Mouse (Mus musculus) neutrophil, adult 5-6 weeks (primary cell): ENCODE data around the gene Sbno2. TPM values are rescaled to one million over a fixed set of nuclear protein-coding genes. Genes with fewer than 3 reads are reported as not detected.
A peak's percentile ranks its signal among the peaks of the same experiment; 100 is the strongest.
"Not testable (repeated sequence)": the region's sequence is repeated elsewhere in the genome, so short reads cannot be mapped to it uniquely, and the experiment has no call there.

Source experiments
- ATAC-seq: fragments of 151-379, 151-347 bp; 2 replicates; pipeline ENCODE4 v1.8.0; 2017; ENCODE audit warnings: mild to moderate bottlenecking, moderate TSS enrichment; ENCODE audit not compliant: insufficient number of reproducible peaks, poor library complexity, low FRiP score, severe bottlenecking; ENCODE audit errors: extremely low read depth
- total RNA-seq: library from RNA; stranded (forward); fragments of 200-1000 nt; gene quantifications from 2 replicates; pipeline ENCODE4 v1.2.3, GENCODE M21; 2017

Sbno2 gene
- total RNA-seq, 1 experiment from 2014 or later = 238 TPM

DNA sequence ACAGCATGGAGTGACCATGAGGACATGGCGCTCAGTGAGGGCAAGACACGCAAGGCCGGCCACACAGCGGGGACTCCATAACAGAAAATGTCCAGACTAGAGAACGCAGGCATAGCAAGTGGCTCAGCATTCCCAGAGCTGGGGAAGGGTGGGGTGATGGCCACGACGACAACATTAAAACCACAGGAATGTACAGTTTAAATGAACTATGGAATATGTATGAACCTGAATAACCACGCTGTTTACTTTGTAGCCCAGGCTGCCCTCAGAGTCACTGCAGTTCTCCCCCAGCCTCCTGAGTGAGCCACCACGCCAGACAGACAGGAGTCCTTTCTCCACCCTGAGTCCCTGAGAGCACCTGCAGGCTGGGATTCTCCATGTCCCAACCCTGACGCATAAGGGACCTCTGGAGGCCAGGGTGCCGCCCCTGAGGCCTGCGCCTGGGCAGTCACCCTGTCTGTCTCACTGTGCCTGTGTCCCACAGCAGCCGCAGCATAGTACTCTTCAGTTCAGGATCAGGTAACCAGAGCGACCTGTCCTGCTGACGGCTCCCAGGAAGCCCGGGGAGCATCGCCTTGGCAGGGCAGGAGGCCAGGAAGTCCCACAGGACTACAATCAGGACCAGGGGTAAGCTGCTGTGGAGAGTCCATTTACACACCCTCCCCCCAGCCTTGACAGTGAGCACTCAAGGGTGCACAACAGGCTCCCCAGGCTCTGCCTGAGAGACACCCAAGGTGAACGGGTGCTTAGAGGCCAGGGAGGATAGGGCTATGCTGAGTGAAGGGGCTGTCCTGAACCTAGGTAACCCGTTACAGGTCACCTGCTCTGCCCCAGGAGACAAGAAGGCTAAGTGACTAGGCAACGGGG lies 32.5 kb downstream of the Sbno2 start:
- ATAC-seq = no peak

DNA sequence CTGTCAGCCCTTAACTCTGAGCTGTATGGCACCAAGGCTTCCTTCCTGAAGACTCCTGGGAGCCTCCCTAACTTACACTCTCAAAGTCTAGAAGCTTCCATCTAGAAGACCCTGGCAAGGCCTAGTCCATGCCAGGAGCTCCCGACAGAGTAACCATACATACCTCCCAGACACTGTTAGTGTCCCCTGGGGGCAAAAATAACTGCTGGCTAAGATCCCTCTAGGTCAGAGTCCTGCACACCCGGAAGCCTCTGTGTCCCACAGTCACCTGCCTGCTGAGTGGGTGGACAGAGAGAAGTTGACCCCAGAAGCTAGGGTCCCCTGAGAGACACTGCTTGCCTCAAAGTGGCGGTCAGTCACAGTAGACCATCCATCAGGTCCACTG lies 33.9 kb downstream of the Sbno2 start:
- ATAC-seq = no peak

DNA sequence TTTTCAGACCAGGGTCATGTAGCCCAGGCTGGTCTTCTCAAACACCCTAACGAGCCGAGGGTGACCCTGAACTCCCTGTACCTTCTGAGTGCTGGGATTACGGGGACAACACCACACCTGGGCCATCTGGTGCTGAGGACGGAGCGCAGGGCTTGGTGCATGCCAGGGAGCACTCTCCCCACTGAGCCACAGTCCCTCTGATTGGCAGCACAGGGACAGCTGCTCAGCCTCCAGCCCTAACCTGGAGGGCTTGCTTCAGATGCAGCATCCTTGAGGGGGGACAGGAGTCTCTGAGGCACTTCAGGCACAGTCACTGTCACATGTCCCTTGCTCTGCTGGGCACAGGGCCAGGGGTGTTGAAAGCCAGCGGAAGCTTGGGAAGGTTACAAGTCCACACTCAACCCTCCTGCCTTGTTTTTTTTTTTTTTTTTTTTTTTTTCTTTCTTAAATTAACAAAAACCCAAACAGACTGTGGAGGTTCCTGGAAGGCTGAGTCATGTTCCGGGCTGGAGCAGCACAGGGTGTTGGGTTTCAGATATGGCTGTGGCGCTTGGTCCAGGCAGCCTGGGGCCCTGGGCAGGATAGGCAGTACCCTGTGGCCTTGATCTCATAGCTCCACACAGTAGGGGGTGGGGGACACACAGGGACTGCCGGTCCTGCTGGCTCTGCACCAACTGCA lies 34.4 kb downstream of the Sbno2 start:
- ATAC-seq = 0 out of 2 replicates have a peak, but pooled peaks have one; percentile 14

DNA sequence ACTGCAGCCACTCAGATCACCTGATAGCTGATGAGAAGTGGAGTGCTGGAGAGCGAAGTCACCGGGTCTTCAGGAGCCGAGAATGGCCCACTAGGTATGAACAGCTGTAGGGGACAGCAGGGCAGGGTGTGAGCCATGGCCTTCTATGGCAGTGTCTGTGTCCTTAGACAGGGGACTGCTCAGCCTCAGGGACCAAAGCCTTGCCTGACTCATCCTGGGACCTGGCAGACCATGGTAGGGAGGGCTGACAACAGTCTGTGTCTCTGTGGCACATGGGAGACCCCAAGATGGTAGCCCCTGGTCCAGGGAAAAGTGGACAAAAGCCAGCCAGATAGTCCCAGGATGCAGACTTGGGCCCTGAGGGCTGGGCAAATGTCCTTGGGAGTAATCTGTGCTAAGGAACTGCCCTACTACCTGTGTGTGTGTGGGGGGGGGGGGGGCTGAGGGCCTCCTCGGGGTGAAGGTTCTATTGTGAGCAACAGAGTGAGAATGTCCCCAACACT lies 35.4 kb downstream of the Sbno2 start:
- no peak for ATAC-seq

DNA sequence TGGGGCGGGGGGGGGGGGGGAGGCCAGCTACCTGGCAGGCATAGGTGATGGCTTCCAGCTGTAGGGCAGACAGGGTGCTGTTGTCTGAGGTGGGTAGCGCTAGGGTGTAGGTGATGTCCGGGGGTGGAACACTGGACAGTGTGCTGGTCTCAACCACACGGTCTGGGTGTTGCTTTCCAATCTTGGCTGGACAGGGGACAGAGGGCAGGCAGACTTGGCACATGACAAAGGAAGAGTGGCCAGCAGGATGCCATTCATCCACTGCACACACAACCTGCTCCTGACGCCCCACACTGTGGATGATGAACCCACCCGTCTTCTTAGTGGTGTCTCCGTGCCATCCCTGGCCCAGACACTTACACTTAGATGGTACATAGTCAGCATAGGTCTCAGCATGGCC lies 36.1 kb downstream of the Sbno2 start:
- no peak for ATAC-seq

DNA sequence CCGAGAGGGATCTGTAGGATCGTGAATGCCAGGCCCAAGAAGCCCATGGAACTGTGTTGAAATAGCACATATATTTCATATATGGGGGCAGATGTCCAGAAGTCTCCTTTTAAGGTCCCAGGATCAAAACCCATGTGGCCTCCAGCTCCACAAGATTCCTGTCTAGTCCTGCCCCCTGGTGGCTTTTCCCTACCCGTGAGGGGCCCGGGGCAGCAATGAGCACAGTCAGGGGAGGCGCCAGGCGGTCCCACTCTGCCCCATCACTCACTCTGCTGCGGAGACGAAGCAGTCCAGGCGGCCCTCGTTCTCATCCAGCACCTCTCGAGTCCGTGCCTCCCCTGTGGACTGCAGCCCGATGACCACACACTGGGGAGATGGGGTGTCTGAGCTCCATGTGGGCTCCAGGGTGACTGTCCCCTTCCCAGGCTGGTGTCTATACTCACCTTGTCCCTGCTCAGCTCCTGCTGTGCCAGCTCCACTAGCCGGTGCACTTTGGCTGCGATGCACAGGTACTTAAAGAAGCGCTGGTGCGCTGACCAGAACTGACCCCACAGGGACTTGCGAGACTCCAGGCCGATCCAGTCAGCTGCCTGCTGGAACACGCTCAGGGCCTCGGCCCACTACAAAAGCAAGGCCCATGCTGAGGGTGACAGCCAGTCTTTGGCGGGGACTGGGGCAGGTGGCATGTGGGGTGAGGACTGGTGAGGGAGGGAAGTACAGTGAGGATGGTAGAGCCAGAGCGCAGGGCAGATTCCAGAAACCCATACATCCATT lies 41.3 kb downstream of the Sbno2 start:
- ATAC-seq = no peak

DNA sequence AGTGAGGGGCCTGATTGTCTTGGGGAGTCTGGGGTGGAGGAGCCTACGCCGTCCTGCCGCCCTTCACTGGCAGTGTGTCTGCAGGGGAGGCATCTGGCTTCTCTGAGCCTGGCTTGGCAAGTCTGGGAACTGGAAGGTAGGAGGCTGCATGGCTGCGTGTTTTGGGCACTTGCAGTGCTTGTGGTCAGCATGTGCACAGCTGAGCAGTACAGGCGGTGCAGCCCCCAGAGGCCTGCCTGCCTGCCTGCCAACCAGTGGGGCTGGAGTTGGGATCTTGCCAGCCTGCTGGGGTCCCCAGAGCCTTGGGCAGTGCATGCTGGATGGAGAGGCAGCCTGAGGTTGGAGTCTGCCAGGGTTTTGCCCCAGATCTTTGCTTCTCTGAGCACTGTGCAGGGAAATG lies 42.3 kb downstream of the Sbno2 start:
- ATAC-seq = no peak

DNA sequence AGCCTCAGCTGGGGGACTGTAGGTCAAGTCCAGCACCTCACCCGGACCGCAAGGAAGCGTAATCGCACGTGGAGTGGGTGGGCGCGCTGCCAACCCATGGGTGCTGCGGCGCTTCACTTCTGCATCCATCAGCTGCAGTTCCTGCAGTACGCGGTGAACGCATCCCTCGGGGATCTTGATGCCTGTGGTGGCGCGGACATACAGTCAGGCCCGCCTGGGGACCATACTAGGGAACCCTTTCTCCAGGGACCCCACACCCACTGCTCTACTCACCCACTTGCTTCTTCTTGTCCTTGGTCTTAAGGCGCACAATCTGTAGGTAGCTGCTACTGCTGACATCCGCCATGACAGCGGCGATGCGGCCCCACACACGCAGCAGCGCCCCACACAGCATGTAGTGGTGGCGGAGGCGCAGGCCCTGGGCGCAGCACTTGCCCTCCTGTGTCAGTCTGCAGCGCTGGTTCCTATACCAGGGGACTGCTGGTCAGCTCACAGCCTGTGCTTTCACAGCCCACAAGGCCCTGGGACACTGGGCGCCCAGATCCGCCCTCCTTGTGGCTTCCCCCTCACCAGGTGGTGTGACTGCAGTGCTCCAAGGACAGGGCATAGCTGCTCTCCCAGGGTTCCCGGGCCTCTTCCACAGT lies 47.6 kb downstream of the Sbno2 start:
- no peak for ATAC-seq

DNA sequence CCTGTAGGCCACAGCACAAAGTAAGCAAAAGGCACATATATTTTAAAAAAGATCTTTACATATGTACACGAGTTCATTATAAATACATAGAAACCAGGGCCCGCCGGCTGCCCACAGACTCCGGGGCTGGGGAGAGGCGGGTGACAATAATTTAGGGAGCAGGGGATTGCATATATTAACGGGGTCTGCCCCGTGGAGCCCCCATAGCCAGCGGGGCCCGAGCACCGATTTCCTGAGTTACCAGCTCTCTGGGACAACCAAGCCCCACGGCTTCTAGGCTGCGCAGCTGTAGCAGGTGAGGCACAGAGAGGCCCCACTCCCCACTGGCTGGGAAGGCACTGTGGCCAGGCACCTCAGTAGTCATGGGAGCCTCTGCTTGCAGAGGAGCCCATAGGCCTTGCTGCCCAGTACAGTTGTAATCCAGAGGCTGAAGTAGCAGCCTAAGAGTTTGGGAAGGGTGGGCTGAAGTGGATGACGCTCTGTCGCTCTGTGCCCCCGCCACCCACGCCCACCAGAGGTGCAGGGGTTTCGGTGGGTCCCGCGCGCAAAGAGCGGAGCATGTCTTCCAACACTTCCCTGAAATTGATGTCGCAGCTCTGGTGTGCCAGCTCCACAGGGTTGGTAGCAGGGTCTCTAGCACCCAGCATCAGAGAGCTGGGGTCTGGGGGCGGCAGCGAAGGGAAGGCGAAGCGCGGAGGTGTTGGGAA lies 48.2 kb downstream of the Sbno2 start:
- no peak for ATAC-seq

DNA sequence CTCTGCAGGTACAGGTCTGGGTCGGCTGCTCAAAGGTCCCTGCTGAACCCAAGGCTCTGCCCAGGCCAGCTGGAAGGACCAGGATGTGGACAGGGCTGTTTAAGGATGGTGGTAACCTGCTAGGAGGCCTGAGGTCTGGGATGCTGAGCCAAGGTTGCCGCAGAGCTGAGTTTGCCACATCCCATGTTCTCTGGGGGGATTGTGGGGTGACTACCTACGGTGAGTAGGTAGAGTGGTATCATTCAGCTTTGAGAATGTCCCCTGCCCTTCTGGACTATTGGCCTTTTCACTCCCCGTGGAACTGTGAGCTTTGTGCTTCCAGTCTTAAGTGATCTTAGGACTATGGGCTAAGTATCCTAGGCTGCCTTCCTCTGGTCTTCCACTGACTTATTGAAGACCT lies 48.9 kb downstream of the Sbno2 start:
- no peak for ATAC-seq

DNA sequence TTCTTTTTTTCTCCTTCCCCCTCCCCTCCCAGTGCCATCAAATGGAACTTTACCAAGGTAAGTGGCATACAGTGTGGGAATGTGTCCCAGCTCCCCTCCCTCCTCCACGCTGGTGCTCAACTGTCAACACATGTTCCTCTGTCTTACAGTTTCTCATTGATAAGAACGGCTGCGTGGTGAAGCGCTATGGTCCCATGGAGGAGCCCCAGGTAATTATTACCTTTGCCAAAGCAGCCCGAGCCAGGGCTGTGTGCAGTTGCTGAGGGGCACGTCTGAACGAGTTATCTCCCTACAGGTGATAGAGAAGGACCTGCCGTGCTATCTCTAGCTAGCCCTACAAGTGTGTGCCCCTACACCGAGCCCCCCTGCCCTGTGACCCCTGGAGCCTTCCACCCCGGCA lies 49.5 kb downstream of the Sbno2 start:
- ATAC-seq = no peak

DNA sequence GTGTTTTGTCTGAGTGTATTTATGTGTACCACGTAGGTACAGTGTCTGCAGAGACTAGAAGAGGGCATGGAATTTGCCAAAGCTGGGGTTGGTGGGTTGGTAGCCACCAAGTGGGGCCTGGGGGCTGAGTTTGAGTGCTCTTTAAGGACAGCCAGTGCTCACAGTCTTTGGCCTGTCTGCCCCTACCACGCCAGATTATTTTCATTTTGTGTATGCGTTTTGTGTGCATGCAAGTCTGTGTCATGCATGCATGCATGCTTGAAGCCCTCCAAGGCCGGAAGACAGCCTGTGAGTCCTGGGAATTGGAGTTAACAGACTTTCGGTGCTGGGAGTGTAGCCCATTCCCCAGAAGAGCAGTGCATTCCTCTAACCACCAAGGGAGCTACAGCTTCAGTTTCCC lies 50.0 kb downstream of the Sbno2 start:
- ATAC-seq = no peak

DNA sequence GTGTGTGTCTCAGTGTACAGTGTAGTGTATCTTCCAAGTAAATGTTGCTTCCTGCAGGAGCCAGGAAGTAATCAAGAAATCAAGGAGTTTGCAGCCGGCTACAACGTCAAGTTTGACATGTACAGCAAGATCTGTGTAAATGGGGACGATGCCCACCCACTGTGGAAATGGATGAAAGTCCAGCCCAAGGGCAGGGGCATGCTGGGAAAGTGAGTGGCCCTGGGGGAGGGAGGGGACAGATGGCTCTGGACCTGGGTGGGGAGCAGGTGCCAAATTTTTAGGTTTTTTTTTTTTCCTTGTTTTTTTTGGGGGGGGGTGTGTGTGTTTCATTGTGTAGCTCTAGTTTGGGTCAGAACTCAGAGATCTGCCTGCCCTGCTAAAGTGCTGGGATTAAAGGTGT lies 50.5 kb downstream of the Sbno2 start:
- not testable (repeated sequence) for ATAC-seq

DNA sequence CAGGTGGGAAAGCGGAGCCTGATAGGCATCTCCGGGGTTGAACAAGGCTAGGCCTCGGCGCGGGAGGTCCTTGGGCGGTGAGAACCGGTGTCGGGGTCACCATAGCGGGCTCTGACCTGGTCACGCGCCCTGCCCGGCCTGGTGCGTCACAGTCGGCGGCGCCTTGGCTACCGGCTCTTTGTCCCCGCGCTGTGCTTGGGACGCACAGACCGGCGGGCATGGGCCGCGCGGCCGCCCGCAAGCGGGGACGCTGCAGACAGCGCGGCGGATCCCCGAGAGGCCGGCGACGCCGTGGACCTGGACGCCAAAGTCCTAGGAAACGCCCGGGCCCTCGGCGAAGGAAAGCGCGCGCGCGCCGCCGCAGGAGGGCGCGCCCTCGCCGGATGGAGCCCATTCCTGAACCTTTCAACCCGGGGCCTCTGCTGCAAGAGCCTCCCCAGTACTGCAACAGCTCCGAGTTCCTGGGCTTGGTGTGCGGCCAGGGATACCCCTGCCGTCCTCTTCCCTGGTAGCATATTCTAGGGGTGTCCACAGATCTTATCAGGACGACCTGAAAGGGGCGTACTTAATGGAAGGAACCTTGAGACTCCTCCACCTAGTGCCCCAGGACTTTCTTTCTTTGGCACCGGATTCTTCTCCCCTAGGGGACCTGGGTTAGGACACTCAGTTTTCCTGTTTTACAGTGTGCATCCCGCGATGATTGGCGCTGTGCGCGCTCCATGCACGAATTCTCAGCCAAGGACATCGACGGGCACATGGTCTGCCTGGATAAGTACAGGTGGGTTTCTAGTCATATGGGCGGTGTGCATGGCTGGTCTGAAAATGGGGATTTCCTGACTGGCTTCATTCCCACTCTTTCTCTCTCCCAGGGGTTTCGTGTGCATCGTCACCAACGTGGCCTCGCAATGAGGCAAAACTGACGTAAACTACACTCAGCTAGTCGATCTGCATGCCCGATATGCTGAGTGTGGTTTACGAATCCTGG lies 51.2 kb downstream of the Sbno2 start:
- ATAC-seq = no peak

DNA sequence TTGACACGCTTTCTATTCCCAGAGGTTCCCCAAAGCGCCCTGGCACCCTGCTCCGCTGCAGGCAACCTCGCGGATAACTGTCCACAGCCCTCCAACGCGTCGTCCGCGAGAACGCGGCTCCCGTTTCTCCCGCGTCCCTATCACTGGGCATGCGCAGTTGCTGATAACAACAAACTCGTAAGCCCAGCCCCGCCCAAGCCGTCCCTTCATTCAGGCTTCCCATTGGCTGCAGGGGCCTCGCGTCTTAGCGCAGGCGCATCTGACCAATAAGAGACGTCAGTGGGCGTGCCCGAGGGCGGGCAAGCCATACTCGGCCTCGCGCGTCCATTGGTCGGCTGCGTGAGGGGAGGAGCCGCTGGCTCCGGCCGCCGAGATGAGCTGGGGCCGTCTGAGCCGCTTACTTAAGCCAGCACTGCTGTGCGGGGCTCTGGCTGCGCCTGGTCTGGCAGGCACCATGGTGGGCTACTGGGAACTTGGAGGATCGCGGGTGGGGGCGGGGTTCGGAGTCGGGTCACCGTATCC lies 52.1 kb downstream of the Sbno2 start:
- peak; percentile 91 for ATAC-seq

DNA sequence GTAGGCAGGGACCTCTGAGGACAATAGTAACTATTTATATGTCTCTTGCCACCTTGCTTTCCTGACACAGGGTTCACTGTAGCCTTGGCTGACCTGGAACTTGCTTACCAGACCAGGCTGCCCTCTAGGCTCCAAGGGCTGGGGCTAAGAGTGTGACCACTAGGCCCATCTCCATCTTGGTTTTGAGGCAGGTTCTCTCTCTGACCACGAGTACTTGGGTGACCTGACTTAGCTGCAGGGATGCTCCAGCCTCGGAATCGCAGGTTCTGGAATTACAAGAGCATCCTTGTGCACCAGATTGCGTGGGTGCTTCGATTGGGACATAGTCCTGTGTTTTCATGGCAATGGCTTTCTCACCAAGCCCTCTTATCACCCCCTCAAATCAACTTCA lies 53.0 kb downstream of the Sbno2 start:
- no peak for ATAC-seq
